ENCODE assay signal across 9 mouse cellular contexts in genomic region chrX:139684410-139684774, GRCm38 (mm10). TPM values are rescaled to one million over a fixed set of nuclear protein-coding genes. Genes with fewer than 3 reads are reported as not detected.
A peak's percentile ranks its signal among the peaks of the same experiment; 100 is the strongest.
DNase-seq lines count a peak whose midpoint lies in the region; ATAC-seq and TF ChIP-seq lines count a peak whose summit lies in the region.
"Had no signal": no experiment of that assay in that cellular context is flagged by ENCODE, and none has a peak within 500 bp of the region (broad histone marks: within the 10 kb centered on the region; RNA-seq: fewer than 3 reads in every experiment).

No protein-coding gene starts in this region.

- 20% methylated on average over 8 of the region's 8 CpGs for WGBS in heart, embryonic 16.5 days
- 16% methylated on average over 8 of the region's 8 CpGs for WGBS in hindbrain, embryonic 14.5 days
- WGBS in midbrain, embryonic 12.5 days, result 30% methylated on average over 8 of the region's 8 CpGs

- DNase-seq in heart, postnatal 4 days, result no peak
- no peak for DNase-seq in hindbrain, embryonic 14.5 days (ENCODE audit: low spot score)
- DNase-seq in cerebellum, adult 11-12 months, result no peak
- DNase-seq in embryo, embryonic 9.5 days (ENCODE audit: extremely low spot score), result no peak

- no peak for TF ChIP-seq CTCF in bone marrow macrophage, adult 2 months (IDR thresholded peaks at IDR 0.05; ENCODE audit: low read depth, low read length)

- no peak for TF ChIP-seq POLR2A in bone marrow macrophage, adult 2 months (IDR thresholded peaks at IDR 0.05; ENCODE audit: borderline replicate concordance, low read depth, low read length)

- H3K4me3 ChIP-seq in heart, embryonic 16.5 days (ENCODE audit: low read length), result peak overlapping the region; percentile 71
- peak overlapping the region; percentile 92 for H3K4me3 ChIP-seq in bone marrow macrophage, adult 2 months (ENCODE audit: insufficient read depth, low read length)
- peak overlapping the region; percentile 51 for H3K4me3 ChIP-seq in hindbrain, embryonic 14.5 days (replicated peaks; ENCODE audit: low read length)
- H3K4me3 ChIP-seq in midbrain, embryonic 12.5 days, result peak overlapping the region; percentile 49

- peak overlapping the region; percentile 66 for H3K4me2 ChIP-seq in heart, embryonic 16.5 days (ENCODE audit: low read depth, low read length)
- peak overlapping the region; percentile 64 for H3K4me2 ChIP-seq in hindbrain, embryonic 14.5 days (replicated peaks)
- H3K4me2 ChIP-seq in midbrain, embryonic 12.5 days (replicated peaks), result peak overlapping the region; percentile 69

- H3K9ac ChIP-seq in heart, embryonic 16.5 days (ENCODE audit: low read length), result peak overlapping the region; percentile 60
- no peak overlapping the region for H3K9ac ChIP-seq in hindbrain, embryonic 14.5 days
- no peak overlapping the region for H3K9ac ChIP-seq in midbrain, embryonic 12.5 days (replicated peaks)

- 0 out of 2 replicates have a peak, but pooled peaks cover 3% of the 10 kb centered on the region for H3K4me1 ChIP-seq in heart, embryonic 16.5 days (ENCODE audit: control insufficient read depth, insufficient read depth, low read length)
- no peaks in the 10 kb centered on the region for H3K4me1 ChIP-seq in bone marrow macrophage, adult 2 months (ENCODE audit: control insufficient read depth, insufficient read depth, low read length)
- H3K4me1 ChIP-seq in hindbrain, embryonic 14.5 days (replicated peaks; ENCODE audit: control insufficient read depth, insufficient read depth, low read length), result no peaks in the 10 kb centered on the region
- no peaks in the 10 kb centered on the region for H3K4me1 ChIP-seq in midbrain, embryonic 12.5 days

- H3K27me3 ChIP-seq in heart, embryonic 16.5 days (ENCODE audit: control insufficient read depth, insufficient read depth, low read length), result no peaks in the 10 kb centered on the region
- H3K27me3 ChIP-seq in hindbrain, embryonic 14.5 days (ENCODE audit: control insufficient read depth, insufficient read depth, low read length), result 0 out of 2 replicates have a peak, but pooled peaks cover 9% of the 10 kb centered on the region
- H3K27me3 ChIP-seq in midbrain, embryonic 12.5 days, result peaks cover 14% of the 10 kb centered on the region

- no peaks in the 10 kb centered on the region for H3K9me3 ChIP-seq in heart, embryonic 16.5 days (replicated peaks; ENCODE audit: control insufficient read depth, low read length)
- H3K9me3 ChIP-seq in hindbrain, embryonic 14.5 days (ENCODE audit: control insufficient read depth, low read length), result no peaks in the 10 kb centered on the region
- no peaks in the 10 kb centered on the region for H3K9me3 ChIP-seq in midbrain, embryonic 12.5 days

- H3K36me3 ChIP-seq in heart, embryonic 16.5 days (ENCODE audit: control insufficient read depth, insufficient read depth), result no peaks in the 10 kb centered on the region
- H3K36me3 ChIP-seq in hindbrain, embryonic 14.5 days (replicated peaks; ENCODE audit: control insufficient read depth, insufficient read depth), result no peaks in the 10 kb centered on the region
- no peaks in the 10 kb centered on the region for H3K36me3 ChIP-seq in midbrain, embryonic 12.5 days

- H3K27ac ChIP-seq in heart, embryonic 16.5 days (ENCODE audit: low read length), result no peak overlapping the region
- no peak overlapping the region for H3K27ac ChIP-seq in bone marrow macrophage, adult 2 months (ENCODE audit: insufficient read depth, low read depth, low read length)
- H3K27ac ChIP-seq in hindbrain, embryonic 14.5 days, result no peak overlapping the region
- no peak overlapping the region for H3K27ac ChIP-seq in midbrain, embryonic 12.5 days (replicated peaks)

- ATAC-seq in heart, embryonic 16.5 days (replicated peaks; ENCODE audit: extremely low read depth, insufficient read depth, low FRiP score), result no peak
- peak; percentile 56; the same call in 1 of the 2 replicates for ATAC-seq in hindbrain, embryonic 14.5 days (ENCODE audit: low FRiP score)
- ATAC-seq in midbrain, embryonic 12.5 days (ENCODE audit: low FRiP score, low read depth), result peak; percentile 8; the same call in 1 of the 2 replicates
- no peak for ATAC-seq in monocyte, adult 5-6 weeks (replicated peaks; ENCODE audit: insufficient number of reproducible peaks, low FRiP score, low TSS enrichment, poor library complexity, severe bottlenecking)

RNA-seq across cellular contexts. Expression of gene Tbc1d8b, which starts 0.4 kb away (rescaled TPM):
- 2.6 and 2.7 TPM in 2 replicates for polyA plus RNA-seq in heart, embryonic 16.5 days (2015; fragmentation: Nextera tagmentation; extraction: Ambion mirVana)
- total RNA-seq in heart, postnatal 4 days (2021), result 10 to 100 TPM in 1 of 2 experiments, 1 to 10 TPM in 1; 9.7 to 10.1 TPM
- polyA plus RNA-seq in bone marrow macrophage, adult 2 months (2012; ENCODE audit: insufficient read depth, insufficient read length, missing spikeins), result 3.6 and 5.4 TPM in 2 replicates
- polyA plus RNA-seq in hindbrain, embryonic 14.5 days (2014; fragmentation: Nextera tagmentation; extraction: Ambion mirVana), result 0.22 and 0.23 TPM in 2 replicates
- 1.1 and 1.6 TPM in 2 replicates for polyA plus RNA-seq in midbrain, embryonic 12.5 days (2016; fragmentation: Nextera tagmentation; extraction: Ambion mirVana)
- 8.0 to 16.8 TPM (median 9.3 TPM) in 3 replicates for total RNA-seq in monocyte, adult 5-6 weeks (2017)

RNA-seq across cellular contexts. Expression of gene Gm15013, which starts 29.9 kb away (rescaled TPM):
- polyA plus RNA-seq in heart, embryonic 16.5 days (2015; fragmentation: Nextera tagmentation; extraction: Ambion mirVana), result 0.19 and 0.32 TPM in 2 replicates
- not detected for total RNA-seq in heart, postnatal 4 days (2021)
- 4.8 TPM in 1 of 2 replicates, not detected in the other for polyA plus RNA-seq in bone marrow macrophage, adult 2 months (2012; ENCODE audit: insufficient read depth, insufficient read length, missing spikeins)
- polyA plus RNA-seq in hindbrain, embryonic 14.5 days (2014; fragmentation: Nextera tagmentation; extraction: Ambion mirVana), result not detected in 2 replicates
- 0.32 TPM in 1 of 2 replicates, not detected in the other for polyA plus RNA-seq in midbrain, embryonic 12.5 days (2016; fragmentation: Nextera tagmentation; extraction: Ambion mirVana)
- 0.57 TPM in 1 of 3 replicates, not detected in the others for total RNA-seq in monocyte, adult 5-6 weeks (2017)
- total RNA-seq: neutrophil, adult 5-6 weeks had no signal

Comparison
In these comparisons a context has a peak if more than half of its experiments do, and no peak if none do; other contexts are left out.
1. ATAC-seq: peak in hindbrain, embryonic 14.5 days (single experiment) and midbrain, embryonic 12.5 days (single experiment); none in heart, embryonic 16.5 days (single experiment) and monocyte, adult 5-6 weeks (single experiment).
2. Peak in every context shown above with its lines, with median percentiles within 50 percentile points of each other: H3K4me2 ChIP-seq and H3K4me3 ChIP-seq.